Mouse (Mus musculus) megakaryocyte progenitor cell, adult 5-6 weeks (primary cell): ENCODE results near the gene Myo5a. TPM values are rescaled to one million over a fixed set of nuclear protein-coding genes. Genes with fewer than 3 reads are reported as not detected.
A peak's percentile ranks its signal among the peaks of the same experiment; 100 is the strongest.

ENCODE experiments used
- ATAC-seq: replicated peaks from 2 replicates; pipeline ENCODE4 v1.8.0; 2016; ENCODE audit warnings: mild to moderate bottlenecking, moderate TSS enrichment, inconsistent platforms; ENCODE audit not compliant: poor library complexity
- total RNA-seq, 2 experiments: library from RNA; stranded (forward) in 1 of 2; stranded (reverse) in 1 of 2; fragments of 157-497, 149-512 nt in 1 of 2; fragments of 200-1000 nt in 1 of 2; gene quantifications; 2 replicates each; pipeline versions ENCODE4 v1.2.3 to v1.2.4; 2015 to 2017

Gene Myo5a
- total RNA-seq (2015) = 59.6 and 80.1 TPM in 2 replicates
- 113 and 133 TPM in 2 replicates for total RNA-seq (2017)

GRCm38 (mm10) chr9:75070457-75071028 is at the start of gene Myo5a:
TSS of gene Myo5a (plus strand) at chr9:75071015.
- ATAC-seq = no peak

GRCm38 (mm10) chr9:75022546-75022945 is 48.3 kb upstream of the Myo5a start:
- no peak for ATAC-seq

GRCm38 (mm10) chr9:75023150-75023894 is 47.5 kb upstream of the Myo5a start:
- ATAC-seq = no peak

GRCm38 (mm10) chr9:75024089-75024488 is 46.7 kb upstream of the Myo5a start:
- peak; percentile 82 for ATAC-seq

- ATAC-seq = peak; percentile 85
Measured at GRCm38 (mm10) chr9:75025689-75026088, 45.1 kb upstream of the Myo5a start.

- no peak for ATAC-seq
Measured at GRCm38 (mm10) chr9:75032408-75032807, 38.4 kb upstream of the Myo5a start.

- ATAC-seq = peak; percentile 33
Measured at GRCm38 (mm10) chr9:75033141-75033540, 37.7 kb upstream of the Myo5a start.

GRCm38 (mm10) chr9:75034691-75035090 is 36.1 kb upstream of the Myo5a start:
- ATAC-seq = no peak

GRCm38 (mm10) chr9:75035944-75036343 is 34.9 kb upstream of the Myo5a start:
- no peak for ATAC-seq

GRCm38 (mm10) chr9:75037451-75038356 is 33.1 kb upstream of the Myo5a start, which contains the start of gene Arpp19:
TSS of gene Arpp19 (plus strand) at chr9:75037614.
- ATAC-seq = peak; percentile 94

GRCm38 (mm10) chr9:75038357-75038688 is 32.5 kb upstream of the Myo5a start:
- no peak for ATAC-seq

GRCm38 (mm10) chr9:75040566-75040965 is 30.2 kb upstream of the Myo5a start:
- no peak for ATAC-seq

- ATAC-seq = no peak
Measured at GRCm38 (mm10) chr9:75041840-75042525, 28.8 kb upstream of the Myo5a start.

- ATAC-seq = no peak
Measured at GRCm38 (mm10) chr9:75043191-75043590, 27.6 kb upstream of the Myo5a start.

GRCm38 (mm10) chr9:75047079-75047478 is 23.7 kb upstream of the Myo5a start:
- no peak for ATAC-seq

- ATAC-seq = peak; percentile 61
Measured at GRCm38 (mm10) chr9:75049100-75049499, 21.7 kb upstream of the Myo5a start.

GRCm38 (mm10) chr9:75050003-75050402 is 20.8 kb upstream of the Myo5a start:
- ATAC-seq = peak; percentile 92

GRCm38 (mm10) chr9:75051841-75052240 is 19.0 kb upstream of the Myo5a start:
- ATAC-seq = no peak

- ATAC-seq = no peak
Measured at GRCm38 (mm10) chr9:75055046-75055445, 15.8 kb upstream of the Myo5a start.

GRCm38 (mm10) chr9:75064678-75065331 is 6.0 kb upstream of the Myo5a start:
- peak; percentile 63 for ATAC-seq
